Mouse (Mus musculus) heart, postnatal 0 days (tissue): ENCODE measurements around the gene Ebpl.

Source experiments
- CTCF ChIP-seq: IDR thresholded peaks from 2 replicates; pipeline ENCODE4 v1.5.1; 2016; ENCODE audit warnings: antibody characterized with exemption, control low read depth, low read depth
- EP300 ChIP-seq: IDR thresholded peaks from 2 replicates; pipeline ENCODE4 v1.6.1; 2016; ENCODE audit warnings: antibody characterized with exemption, low read depth

DNA sequence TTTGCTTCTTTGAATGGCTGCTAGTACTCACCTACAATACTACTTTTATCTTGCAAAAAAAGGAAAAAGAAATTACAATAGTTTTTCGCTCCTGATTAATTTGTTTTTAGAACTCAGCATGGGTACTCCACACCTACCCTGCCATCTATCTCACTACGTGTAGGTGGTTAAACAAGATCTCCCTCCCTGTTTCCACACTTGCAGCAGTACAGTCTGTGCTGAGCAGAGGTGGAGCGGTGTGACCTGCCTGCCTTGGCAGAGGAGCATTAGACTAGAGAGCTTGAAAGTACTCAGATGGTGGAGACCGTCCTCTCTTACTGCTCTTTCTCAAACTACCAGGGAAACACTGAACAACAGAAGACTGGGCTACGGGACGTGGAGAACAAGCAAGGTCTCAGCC is 34.5 kb upstream of the Ebpl start:
- TF ChIP-seq CTCF (no peak), EP300 (no peak)
